8 mouse cellular contexts compared by ENCODE assay signal in the genomic region with DNA sequence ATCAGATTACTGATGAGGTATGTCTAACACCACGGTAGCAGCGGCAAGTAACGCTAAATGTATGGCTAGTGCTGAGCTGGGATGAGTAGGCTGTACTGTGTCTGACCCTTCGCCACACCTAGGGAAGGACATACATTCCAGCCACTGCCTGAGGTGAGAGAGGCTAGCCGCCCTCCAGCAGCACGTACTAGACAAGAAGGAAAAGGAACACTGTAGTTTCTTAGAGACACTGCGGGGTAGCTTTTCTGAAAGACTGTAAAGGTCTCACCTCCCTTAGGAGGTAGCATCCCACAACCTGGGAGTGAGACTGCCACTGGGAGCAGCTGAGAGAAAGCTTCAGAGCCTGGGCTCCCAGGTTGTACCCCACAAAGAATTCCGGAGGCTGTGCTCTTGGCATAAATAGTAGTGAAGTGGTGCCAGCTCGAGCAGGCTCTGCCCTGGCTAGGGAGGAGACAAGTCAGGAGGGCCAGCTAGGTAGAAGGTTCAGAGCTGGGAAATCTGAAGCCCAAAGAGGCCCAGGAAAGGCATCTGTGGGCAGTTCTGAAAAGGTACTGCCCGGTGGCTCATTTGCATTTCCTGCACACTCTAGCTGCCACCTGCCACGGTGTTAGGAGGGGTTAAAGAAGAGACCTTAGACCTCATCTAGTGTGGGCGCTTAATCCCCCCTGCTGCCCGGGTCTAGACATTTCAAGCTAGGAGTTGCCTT. TPM values are rescaled to one million over a fixed set of nuclear protein-coding genes. Genes with fewer than 3 reads are reported as not detected.
DNase-seq lines count a peak whose midpoint lies in the region; ATAC-seq and TF ChIP-seq lines count a peak whose summit lies in the region.

No protein-coding gene starts in this region.

- H3K4me3 ChIP-seq in erythroblast, embryonic 14.5 days (replicated peaks), result peak overlapping the region; percentile 65
- peak overlapping the region; percentile 59 for H3K4me3 ChIP-seq in forebrain, postnatal 0 days (ENCODE audit: low read depth, low read length)
- peak overlapping the region; percentile 88 for H3K4me3 ChIP-seq in kidney, adult 2 months (ENCODE audit: insufficient read depth, low read depth, low read length)
- peak overlapping the region; percentile 75 for H3K4me3 ChIP-seq in lung, embryonic 15.5 days
- peak overlapping the region; percentile 85 for H3K4me3 ChIP-seq in stomach, embryonic 15.5 days (replicated peaks)

- ATAC-seq in erythroblast, adult 5-6 weeks (replicated peaks; ENCODE audit: low FRiP score, poor library complexity, severe bottlenecking), result no peak
- no peak for ATAC-seq in forebrain, postnatal 0 days
- peak; percentile 5; the same call in 1 of the 2 replicates for ATAC-seq in lung, embryonic 15.5 days (ENCODE audit: borderline replicate concordance, extremely low read depth, low FRiP score, low TSS enrichment)
- ATAC-seq in stomach, embryonic 15.5 days (ENCODE audit: insufficient read depth, low FRiP score, low read depth), result 0 out of 2 replicates have a peak, but pooled peaks have one; percentile 11

- H3K27me3 ChIP-seq in erythroblast, embryonic 14.5 days (ENCODE audit: control insufficient read depth), result no peaks in the 10 kb centered on the region
- H3K27me3 ChIP-seq in forebrain, postnatal 0 days (ENCODE audit: insufficient read depth, low read length), result no peaks in the 10 kb centered on the region
- H3K27me3 ChIP-seq in kidney, adult 2 months (replicated peaks; ENCODE audit: control insufficient read depth, insufficient read depth, low read length), result no peaks in the 10 kb centered on the region
- no peaks in the 10 kb centered on the region for H3K27me3 ChIP-seq in lung, embryonic 15.5 days
- H3K27me3 ChIP-seq in stomach, embryonic 15.5 days (replicated peaks), result no peaks in the 10 kb centered on the region

- intact Hi-C loops in left cerebral cortex, postnatal 4 days (cut with DNase I), result no loop called here

- H3K4me2 ChIP-seq in forebrain, postnatal 0 days (ENCODE audit: low read depth), result peak overlapping the region; percentile 72
- peak overlapping the region; percentile 75 for H3K4me2 ChIP-seq in lung, embryonic 15.5 days
- H3K4me2 ChIP-seq in stomach, embryonic 15.5 days, result peak overlapping the region; percentile 62

- H3K4me1 ChIP-seq in erythroblast, embryonic 14.5 days (ENCODE audit: control insufficient read depth), result peaks cover 74% of the 10 kb centered on the region
- H3K4me1 ChIP-seq in forebrain, postnatal 0 days (ENCODE audit: insufficient read depth), result peaks cover 7% of the 10 kb centered on the region; the same call in 1 of the 2 replicates
- H3K4me1 ChIP-seq in kidney, adult 2 months (ENCODE audit: control insufficient read depth, insufficient read depth, low read length), result peaks cover 35% of the 10 kb centered on the region
- peaks cover 56% of the 10 kb centered on the region for H3K4me1 ChIP-seq in lung, embryonic 15.5 days
- peaks cover 47% of the 10 kb centered on the region for H3K4me1 ChIP-seq in stomach, embryonic 15.5 days

- H3K9ac ChIP-seq in forebrain, postnatal 0 days, result peak overlapping the region; percentile 68; the same call in 1 of the 2 replicates
- H3K9ac ChIP-seq in lung, embryonic 15.5 days, result peak overlapping the region; percentile 66
- H3K9ac ChIP-seq in stomach, embryonic 15.5 days, result peak overlapping the region; percentile 80; the same call in 1 of the 2 replicates

- DNase-seq in brain, adult 2 months (ENCODE audit: low read depth, low spot score), result peak; percentile 95
- no peak for DNase-seq in forebrain, postnatal 0 days
- DNase-seq in kidney, adult 2 months, result peak; percentile 84
- DNase-seq in left cerebral cortex, postnatal 4 days, result no peak

- peaks cover 76% of the 10 kb centered on the region for H3K36me3 ChIP-seq in erythroblast, embryonic 14.5 days (ENCODE audit: control insufficient read depth)
- H3K36me3 ChIP-seq in forebrain, postnatal 0 days (ENCODE audit: insufficient read depth), result peaks cover under 1% of the 10 kb centered on the region; the same call in 1 of the 2 replicates
- no peaks in the 10 kb centered on the region for H3K36me3 ChIP-seq in kidney, adult 2 months (ENCODE audit: control insufficient read depth, insufficient read depth, low read length)
- H3K36me3 ChIP-seq in lung, embryonic 15.5 days, result peaks cover 18% of the 10 kb centered on the region
- 0 out of 2 replicates have a peak, but pooled peaks cover 5% of the 10 kb centered on the region for H3K36me3 ChIP-seq in stomach, embryonic 15.5 days

- TF ChIP-seq POLR2A in kidney, adult 2 months (IDR thresholded peaks at IDR 0.05; ENCODE audit: low read depth, low read length), result peak; percentile 2

- H3K9me3 ChIP-seq in erythroblast, embryonic 14.5 days (ENCODE audit: control insufficient read depth, low read length), result no peaks in the 10 kb centered on the region
- H3K9me3 ChIP-seq in forebrain, postnatal 0 days (ENCODE audit: low read length), result no peaks in the 10 kb centered on the region
- no peaks in the 10 kb centered on the region for H3K9me3 ChIP-seq in lung, embryonic 15.5 days
- no peaks in the 10 kb centered on the region for H3K9me3 ChIP-seq in stomach, embryonic 15.5 days

- TF ChIP-seq CTCF in forebrain, postnatal 0 days (IDR thresholded peaks at IDR 0.05; ENCODE audit: low read depth), result no peak
- no peak for TF ChIP-seq CTCF in kidney, adult 2 months (conservative IDR thresholded peaks at IDR 0.05; ENCODE audit: insufficient read depth, insufficient read length, low read depth, low read length)

- H3K27ac ChIP-seq in forebrain, postnatal 0 days (ENCODE audit: low read depth, low read length), result 0 out of 2 replicates have a peak overlapping the region, but pooled peaks have one; percentile 9
- H3K27ac ChIP-seq in kidney, adult 2 months (ENCODE audit: insufficient read depth, low read depth, low read length), result peak overlapping the region; percentile 75
- H3K27ac ChIP-seq in lung, embryonic 15.5 days, result peak overlapping the region; percentile 89
- H3K27ac ChIP-seq in stomach, embryonic 15.5 days, result peak overlapping the region; percentile 93

- 49% methylated on average over 13 of the region's 13 CpGs for WGBS in forebrain, postnatal 0 days
- 18% methylated on average over 13 of the region's 13 CpGs for whole genome bisulfite sequencing in kidney, adult 2 months
- 30% methylated on average over 13 of the region's 13 CpGs for WGBS in lung, embryonic 15.5 days
- 33% methylated on average over 13 of the region's 13 CpGs for WGBS in stomach, embryonic 15.5 days

RNA-seq across cellular contexts. Expression of a gene that starts 1.1 kb away (rescaled TPM):
- 666 and 744 TPM in 2 replicates for polyA plus RNA-seq in erythroblast, embryonic 14.5 days (2012)
- total RNA-seq in erythroblast, adult 5-6 weeks (2015; ENCODE audit: low replicate concordance), result 105 and 125 TPM in 2 replicates
- 81.9 and 128 TPM in 2 replicates for total RNA-seq in erythroblast, adult 5-6 weeks (2017; ENCODE audit: low replicate concordance)
- 35.8 and 37.6 TPM in 2 replicates for total RNA-seq in forebrain, postnatal 0 days (2014; rRNA removed)
- 74.7 and 74.9 TPM in 2 replicates for polyA plus RNA-seq in forebrain, postnatal 0 days (2015; fragmentation: Nextera tagmentation; extraction: Ambion mirVana)
- 194 and 206 TPM in 2 replicates for polyA plus RNA-seq in kidney, adult 2 months (2012; rRNA removed)
- 116 and 117 TPM in 2 replicates for polyA plus RNA-seq in lung, embryonic 15.5 days (2015; fragmentation: Nextera tagmentation; extraction: Ambion mirVana)
- polyA plus RNA-seq in stomach, embryonic 15.5 days (2015; fragmentation: Nextera tagmentation; extraction: Ambion mirVana), result 121 and 142 TPM in 2 replicates
- total RNA-seq in left cerebral cortex, postnatal 4 days (2021), result 10 to 100 TPM; 35.3 to 36.8 TPM

RNA-seq across cellular contexts. Expression of a gene that starts 6.3 kb away (rescaled TPM):
- 8.0 and 9.7 TPM in 2 replicates for polyA plus RNA-seq in erythroblast, embryonic 14.5 days (2012)
- 21.3 and 30.7 TPM in 2 replicates for total RNA-seq in erythroblast, adult 5-6 weeks (2015; ENCODE audit: low replicate concordance)
- total RNA-seq in erythroblast, adult 5-6 weeks (2017; ENCODE audit: low replicate concordance), result 14.1 and 17.3 TPM in 2 replicates
- 29.1 and 36.6 TPM in 2 replicates for total RNA-seq in forebrain, postnatal 0 days (2014; rRNA removed)
- 52.2 and 68.3 TPM in 2 replicates for polyA plus RNA-seq in forebrain, postnatal 0 days (2015; fragmentation: Nextera tagmentation; extraction: Ambion mirVana)
- polyA plus RNA-seq in kidney, adult 2 months (2012; rRNA removed), result 15.6 and 19.7 TPM in 2 replicates
- polyA plus RNA-seq in lung, embryonic 15.5 days (2015; fragmentation: Nextera tagmentation; extraction: Ambion mirVana), result 89.5 and 90.2 TPM in 2 replicates
- 70.9 and 77.3 TPM in 2 replicates for polyA plus RNA-seq in stomach, embryonic 15.5 days (2015; fragmentation: Nextera tagmentation; extraction: Ambion mirVana)
- total RNA-seq in left cerebral cortex, postnatal 4 days (2021), result 10 to 100 TPM; 32.4 to 36.6 TPM

RNA-seq across cellular contexts. Expression of a gene that starts 6.6 kb away (rescaled TPM):
- not detected in 2 replicates for polyA plus RNA-seq in erythroblast, embryonic 14.5 days (2012)
- not detected in 2 replicates for total RNA-seq in erythroblast, adult 5-6 weeks (2015; ENCODE audit: low replicate concordance)
- total RNA-seq in erythroblast, adult 5-6 weeks (2017; ENCODE audit: low replicate concordance), result not detected in 2 replicates
- total RNA-seq in forebrain, postnatal 0 days (2014; rRNA removed), result 0.31 and 0.38 TPM in 2 replicates
- polyA plus RNA-seq in forebrain, postnatal 0 days (2015; fragmentation: Nextera tagmentation; extraction: Ambion mirVana), result 0.50 and 0.72 TPM in 2 replicates
- polyA plus RNA-seq in kidney, adult 2 months (2012; rRNA removed), result 0.17 and 0.20 TPM in 2 replicates
- 0.47 and 0.72 TPM in 2 replicates for polyA plus RNA-seq in lung, embryonic 15.5 days (2015; fragmentation: Nextera tagmentation; extraction: Ambion mirVana)
- 0.19 and 0.35 TPM in 2 replicates for polyA plus RNA-seq in stomach, embryonic 15.5 days (2015; fragmentation: Nextera tagmentation; extraction: Ambion mirVana)
- under 1 TPM; 0.44 to 0.90 TPM for total RNA-seq in left cerebral cortex, postnatal 4 days (2021)

RNA-seq across cellular contexts. Expression of a gene that starts 15.3 kb away (rescaled TPM):
- 0.29 and 0.59 TPM in 2 replicates for polyA plus RNA-seq in erythroblast, embryonic 14.5 days (2012)
- total RNA-seq in erythroblast, adult 5-6 weeks (2015; ENCODE audit: low replicate concordance), result not detected in 2 replicates
- 1.0 TPM in 1 of 2 replicates, not detected in the other for total RNA-seq in erythroblast, adult 5-6 weeks (2017; ENCODE audit: low replicate concordance)
- 3.5 and 6.6 TPM in 2 replicates for total RNA-seq in forebrain, postnatal 0 days (2014; rRNA removed)
- polyA plus RNA-seq in forebrain, postnatal 0 days (2015; fragmentation: Nextera tagmentation; extraction: Ambion mirVana), result 4.4 and 4.6 TPM in 2 replicates
- polyA plus RNA-seq in kidney, adult 2 months (2012; rRNA removed), result 23.7 and 24.0 TPM in 2 replicates
- polyA plus RNA-seq in lung, embryonic 15.5 days (2015; fragmentation: Nextera tagmentation; extraction: Ambion mirVana), result 18.6 and 21.1 TPM in 2 replicates
- polyA plus RNA-seq in stomach, embryonic 15.5 days (2015; fragmentation: Nextera tagmentation; extraction: Ambion mirVana), result 27.3 and 30.7 TPM in 2 replicates
- 1 to 10 TPM; 5.7 to 6.6 TPM for total RNA-seq in left cerebral cortex, postnatal 4 days (2021)

RNA-seq across cellular contexts. Expression of a gene that starts 38.7 kb away (rescaled TPM):
- 0.03 TPM in 1 of 2 replicates, not detected in the other for polyA plus RNA-seq in erythroblast, embryonic 14.5 days (2012)
- total RNA-seq in erythroblast, adult 5-6 weeks (2015; ENCODE audit: low replicate concordance), result not detected in 2 replicates
- total RNA-seq in erythroblast, adult 5-6 weeks (2017; ENCODE audit: low replicate concordance), result not detected in 2 replicates
- 0.15 and 0.86 TPM in 2 replicates for total RNA-seq in forebrain, postnatal 0 days (2014; rRNA removed)
- polyA plus RNA-seq in forebrain, postnatal 0 days (2015; fragmentation: Nextera tagmentation; extraction: Ambion mirVana), result 0.31 and 0.51 TPM in 2 replicates
- 51.1 and 52.4 TPM in 2 replicates for polyA plus RNA-seq in kidney, adult 2 months (2012; rRNA removed)
- 36.7 and 44.0 TPM in 2 replicates for polyA plus RNA-seq in lung, embryonic 15.5 days (2015; fragmentation: Nextera tagmentation; extraction: Ambion mirVana)
- polyA plus RNA-seq in stomach, embryonic 15.5 days (2015; fragmentation: Nextera tagmentation; extraction: Ambion mirVana), result 28.4 and 29.9 TPM in 2 replicates
- total RNA-seq in left cerebral cortex, postnatal 4 days (2021), result under 1 TPM; 0.36 TPM

Comparison
In these comparisons a context has a peak if more than half of its experiments do, and no peak if none do; other contexts are left out.
1. ATAC-seq: peak in lung, embryonic 15.5 days (single experiment) and stomach, embryonic 15.5 days (single experiment); none in erythroblast, adult 5-6 weeks (single experiment) and forebrain, postnatal 0 days (single experiment).
2. DNase-seq: peak in brain, adult 2 months (single experiment) and kidney, adult 2 months (single experiment); none in forebrain, postnatal 0 days (single experiment) and left cerebral cortex, postnatal 4 days (single experiment).
3. H3K27ac ChIP-seq: peak in every context shown above with its lines; median percentile 93 in stomach, embryonic 15.5 days; 89 in lung, embryonic 15.5 days; 75 in kidney, adult 2 months; 9 in forebrain, postnatal 0 days.
4. Peak in every context shown above with its lines, with median percentiles within 50 percentile points of each other: H3K4me3 ChIP-seq, H3K4me2 ChIP-seq and H3K9ac ChIP-seq.